Mouse (Mus musculus) R1 (cell line): Measurements from ENCODE around the gene Itga9.

Source experiments
- DNase-seq: peaks from one replicate; pipeline ENCODE4 v3.0.0-alpha.2; 2018; ENCODE audit warnings: low read depth, low spot score

The Itga9 gene

DNA sequence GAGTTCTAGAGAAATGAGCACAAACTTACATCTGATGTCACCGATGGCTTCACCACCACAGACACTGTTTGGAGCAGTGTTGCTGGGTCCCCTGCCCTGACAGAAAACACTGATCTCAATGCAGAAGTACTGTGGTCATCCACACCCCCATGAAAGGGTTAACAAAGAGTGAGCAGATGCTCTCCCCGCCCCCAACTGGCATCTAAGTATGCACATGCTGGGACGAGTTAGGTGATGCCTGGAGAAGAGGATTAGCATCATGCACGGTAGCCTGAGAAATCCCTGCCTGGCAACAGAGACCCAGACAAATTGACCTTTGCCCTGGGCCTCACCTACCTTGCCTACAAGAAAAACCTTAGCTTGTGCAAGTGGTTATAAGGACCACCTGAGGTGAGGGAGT is 162.1 kb downstream of the Itga9 start:
- DNase-seq = peak; percentile 31

- DNase-seq = no peak
Observed at GRCm38 (mm10) chr9:118770366-118770765, 163.9 kb downstream of the Itga9 start.

GRCm38 (mm10) chr9:118774676-118775075 is 168.2 kb downstream of the Itga9 start:
- DNase-seq = no peak

- DNase-seq = no peak
Observed at GRCm38 (mm10) chr9:118776880-118777438, 170.5 kb downstream of the Itga9 start.

- no peak for DNase-seq
Observed at GRCm38 (mm10) chr9:118778596-118778995, 172.1 kb downstream of the Itga9 start.

- DNase-seq = no peak
Observed at GRCm38 (mm10) chr9:118784621-118785020, 178.1 kb downstream of the Itga9 start.

DNA sequence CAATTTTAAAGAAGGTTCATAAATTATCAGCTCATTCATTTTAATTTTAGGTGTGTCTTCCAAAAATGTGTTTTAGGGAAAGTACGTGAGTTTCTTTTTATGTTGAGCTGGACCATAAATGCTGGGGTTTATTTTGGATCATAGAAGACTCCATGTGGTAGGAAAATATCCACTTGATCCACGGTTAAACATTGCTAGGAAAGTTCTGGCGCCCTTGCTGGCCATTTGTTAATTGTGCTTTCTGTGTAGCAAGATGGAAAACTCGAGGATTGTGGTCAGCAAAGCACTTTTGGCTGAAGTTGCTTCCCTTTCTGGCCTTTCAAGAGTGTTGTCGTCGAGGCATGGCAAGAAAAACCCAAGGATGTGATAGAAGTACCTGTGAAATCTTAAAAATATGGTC is 179.3 kb downstream of the Itga9 start:
- DNase-seq = no peak

GRCm38 (mm10) chr9:118788869-118789281 is 182.4 kb downstream of the Itga9 start:
- peak; percentile 79 for DNase-seq

DNA sequence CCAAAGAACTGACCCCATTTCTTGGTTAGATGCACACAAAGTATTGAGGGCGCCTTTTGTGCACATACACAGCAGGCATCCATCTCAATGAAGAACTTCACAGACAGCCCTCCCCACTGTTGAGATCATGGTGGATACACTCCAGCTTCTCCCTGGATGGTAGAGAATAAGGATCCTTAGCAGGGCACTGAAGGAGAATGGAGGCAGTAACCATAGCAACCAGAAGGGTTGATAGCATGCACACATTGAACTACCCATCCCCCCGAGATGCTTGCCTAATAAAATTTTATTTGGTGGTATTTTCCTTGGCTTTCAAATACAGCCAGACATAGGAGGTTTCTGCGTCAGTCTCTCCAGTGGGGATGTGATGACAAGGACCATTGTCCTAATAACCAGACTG is 184.7 kb downstream of the Itga9 start:
- no peak for DNase-seq

DNA sequence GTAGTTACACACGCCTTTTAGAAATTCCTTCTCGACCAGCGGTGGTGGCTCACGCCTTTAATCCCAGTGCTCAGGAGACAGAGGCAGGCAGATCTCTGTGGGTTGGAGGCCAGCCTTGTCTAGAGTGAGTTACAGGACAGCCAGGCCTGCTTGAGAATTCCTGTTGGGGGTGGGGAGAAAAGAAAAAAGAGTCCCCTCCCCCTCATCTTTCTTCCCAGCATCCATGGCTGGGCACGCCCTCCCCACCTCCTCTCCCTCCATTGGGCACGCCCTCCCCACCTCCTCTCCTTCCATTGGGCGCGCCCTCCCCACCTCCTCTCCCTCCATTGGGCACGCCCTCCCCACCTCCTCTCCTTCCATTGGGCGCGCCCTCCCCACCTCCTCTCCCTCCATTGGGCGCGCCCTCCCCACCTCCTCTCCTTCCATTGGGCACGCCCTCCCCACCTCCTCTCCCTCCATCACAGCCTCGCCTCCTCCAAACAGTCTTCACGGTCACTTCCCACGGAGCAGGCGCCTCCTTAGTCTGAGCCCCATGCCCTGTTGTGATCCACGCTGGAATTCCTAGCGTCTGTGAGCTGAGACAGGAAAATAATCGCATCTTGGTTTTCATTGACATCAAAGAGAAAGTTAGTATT is 186.8 kb downstream of the Itga9 start:
- peak; percentile 87 for DNase-seq

- no peak for DNase-seq
Observed at GRCm38 (mm10) chr9:118794668-118795067, 188.2 kb downstream of the Itga9 start.

DNA sequence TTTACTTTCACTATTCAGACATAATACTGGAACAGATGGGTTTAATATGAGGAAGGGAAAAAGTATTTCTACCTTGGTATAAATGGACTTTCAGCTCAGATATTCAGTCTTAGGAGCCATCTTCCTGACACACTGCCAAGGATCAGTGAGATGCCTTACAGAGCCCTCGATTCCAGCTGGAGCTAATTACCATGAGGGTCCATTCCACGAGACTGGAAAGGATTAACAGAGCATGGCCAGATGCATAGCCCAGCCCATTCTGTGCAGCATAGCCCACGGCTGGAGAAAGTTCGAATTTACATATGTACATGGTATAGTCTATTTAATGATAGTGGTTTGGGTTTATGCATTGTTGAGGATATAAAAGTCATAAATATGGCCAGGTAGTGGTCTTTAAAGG is 188.8 kb downstream of the Itga9 start:
- no peak for DNase-seq

- DNase-seq = no peak
Observed at GRCm38 (mm10) chr9:118799105-118799504, 192.6 kb downstream of the Itga9 start.

GRCm38 (mm10) chr9:118801176-118801909 is 194.9 kb downstream of the Itga9 start:
- DNase-seq = no peak

GRCm38 (mm10) chr9:118801910-118802287 is 195.4 kb downstream of the Itga9 start:
- DNase-seq = no peak

GRCm38 (mm10) chr9:118802380-118802779 is 195.9 kb downstream of the Itga9 start:
- no peak for DNase-seq

DNA sequence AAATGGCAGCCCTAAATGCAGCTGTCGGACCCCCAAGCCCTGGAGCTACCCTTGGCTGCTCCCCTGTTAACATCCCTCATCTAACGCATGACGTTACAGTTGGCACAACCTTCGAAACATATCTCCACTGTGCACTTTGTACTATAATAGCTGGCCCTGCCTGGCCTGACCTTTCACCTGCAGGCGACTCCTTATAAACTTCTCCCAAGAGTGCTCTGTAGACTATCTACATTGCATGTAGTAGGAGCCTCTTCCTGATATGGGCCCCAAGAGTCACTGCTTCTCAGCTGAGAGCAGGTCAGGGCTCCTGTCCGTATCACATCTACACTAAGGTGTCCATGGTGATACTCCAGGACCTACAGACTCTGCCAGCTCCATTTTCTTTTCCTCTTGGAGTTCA is 199.2 kb downstream of the Itga9 start:
- no peak for DNase-seq

DNA sequence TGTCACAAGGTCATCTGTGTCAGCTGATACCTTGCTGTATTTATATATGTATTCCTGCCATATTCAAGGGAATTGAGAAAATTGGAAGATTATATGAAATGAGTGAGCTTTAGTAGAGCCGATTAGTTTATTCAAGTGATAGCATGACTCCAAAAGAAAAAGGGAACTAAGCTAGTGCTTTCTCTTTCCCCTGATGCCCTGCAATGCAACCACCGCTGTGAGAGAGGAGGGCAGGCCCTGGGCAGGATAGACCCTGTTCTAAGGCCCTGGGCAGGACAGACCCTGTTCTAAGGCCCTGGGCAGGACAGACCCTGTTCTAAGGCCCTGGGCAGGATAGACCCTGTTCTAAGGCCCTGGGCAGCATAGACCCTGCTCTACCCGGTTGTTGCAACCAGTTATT is 201.2 kb downstream of the Itga9 start:
- no peak for DNase-seq

GRCm38 (mm10) chr9:118812221-118812620 is 205.7 kb downstream of the Itga9 start:
- no peak for DNase-seq

DNA sequence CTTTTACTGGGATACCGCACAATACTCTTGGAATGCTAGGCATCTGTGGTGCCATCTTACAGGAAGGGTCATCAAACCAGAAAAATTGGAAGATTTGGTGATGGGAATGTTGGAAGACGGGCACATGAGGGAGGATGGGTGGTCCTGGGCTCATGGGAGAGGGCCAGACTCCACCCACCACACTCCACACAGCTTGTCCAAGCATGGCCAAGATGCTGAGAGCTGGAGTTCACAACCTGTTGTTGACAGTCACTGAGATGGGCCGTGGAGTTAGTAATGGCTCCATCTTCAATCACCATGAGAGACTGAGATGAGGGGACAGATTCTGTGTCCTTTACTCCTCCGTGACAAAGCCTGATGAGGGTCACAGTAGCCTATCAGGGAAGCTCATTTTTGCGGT is 207.0 kb downstream of the Itga9 start:
- no peak for DNase-seq

GRCm38 (mm10) chr9:118814056-118814455 is 207.6 kb downstream of the Itga9 start:
- DNase-seq = no peak

- DNase-seq = no peak
Observed at GRCm38 (mm10) chr9:118814461-118814860, 208.0 kb downstream of the Itga9 start.

DNA sequence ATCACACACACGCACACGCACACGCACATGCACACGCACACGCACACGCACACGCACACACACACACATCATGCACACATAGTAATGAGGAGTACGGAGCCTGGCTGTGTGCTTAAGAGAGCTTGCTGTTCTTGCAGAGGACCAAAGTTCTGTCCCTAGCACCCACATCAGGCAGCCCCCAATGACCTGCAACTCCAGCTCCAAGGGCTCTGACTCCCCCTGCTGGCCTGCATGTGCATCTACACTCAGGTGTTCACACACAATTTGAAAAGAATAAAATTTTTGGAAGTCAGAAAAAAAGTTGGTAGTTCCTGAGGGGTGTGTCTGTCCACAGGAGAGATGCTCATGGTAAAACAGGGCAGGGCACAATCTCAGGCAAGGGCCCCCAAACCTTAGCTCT is 209.1 kb downstream of the Itga9 start:
- peak; percentile 47 for DNase-seq
